Mouse (Mus musculus) liver, adult 2 months (tissue): Measurements from ENCODE around the gene Cyp2c23.

ENCODE experiments used
- CTCF ChIP-seq: fragments of 200-500 bp; IDR thresholded peaks from 2 replicates; pipeline ENCODE4 v1.5.1; 2011; ENCODE audit warnings: low read depth, low read length, control low read depth
- POLR2A ChIP-seq: fragments of 200-500 bp; IDR thresholded peaks from 2 replicates; pipeline ENCODE4 v1.6.1; 2011; ENCODE audit warnings: low read length, control low read depth; ENCODE audit not compliant: insufficient read depth; ENCODE audit errors: extremely low read depth

GRCm38 (mm10) chr19:43992464-43992863 is 36.5 kb downstream of the Cyp2c23 start:
- TF ChIP-seq CTCF = no peak
- no peak for TF ChIP-seq POLR2A
